Mouse (Mus musculus): ENCODE results near the gene Kxd1. TPM values are rescaled to one million over a fixed set of nuclear protein-coding genes. Genes with fewer than 3 reads are reported as not detected.

The Kxd1 gene
- total RNA-seq, 2 experiments from 2014 or later: 44.8 to 46.4 TPM

GRCm38 (mm10) chr8:70469938-70470337 is 57.8 kb downstream of the Kxd1 start:
- DNase-seq (ENCODE audit: low spot score in 2 of 2): no peak

GRCm38 (mm10) chr8:70469295-70469916 is 58.4 kb downstream of the Kxd1 start:
- no peak for DNase-seq (ENCODE audit: low spot score in 2 of 2)

GRCm38 (mm10) chr8:70468733-70469132 is 59.0 kb downstream of the Kxd1 start:
- DNase-seq (ENCODE audit: low spot score in 2 of 2): no peak

- no peak for DNase-seq (ENCODE audit: low spot score in 2 of 2)
Measured at GRCm38 (mm10) chr8:70467907-70468306, 59.8 kb downstream of the Kxd1 start.

GRCm38 (mm10) chr8:70467229-70467725 is 60.5 kb downstream of the Kxd1 start:
- no peak for DNase-seq (ENCODE audit: low spot score in 2 of 2)

GRCm38 (mm10) chr8:70466771-70467170 is 61.0 kb downstream of the Kxd1 start:
- no peak for DNase-seq (ENCODE audit: low spot score in 2 of 2)

- DNase-seq (ENCODE audit: low spot score in 2 of 2): no peak
Measured at GRCm38 (mm10) chr8:70466305-70466704, 61.5 kb downstream of the Kxd1 start.

- DNase-seq (ENCODE audit: low spot score in 2 of 2): no peak
Measured at GRCm38 (mm10) chr8:70465701-70466100, 62.1 kb downstream of the Kxd1 start.

GRCm38 (mm10) chr8:70464162-70464561 is 63.6 kb downstream of the Kxd1 start:
- DNase-seq (ENCODE audit: low spot score in 2 of 2): no peak

GRCm38 (mm10) chr8:70463306-70463705 is 64.5 kb downstream of the Kxd1 start:
- DNase-seq (ENCODE audit: low spot score in 2 of 2): peak; percentile 80 to 82

GRCm38 (mm10) chr8:70462516-70462813 is 65.3 kb downstream of the Kxd1 start:
- DNase-seq (ENCODE audit: low spot score in 2 of 2): peak; percentile 48

GRCm38 (mm10) chr8:70461765-70462515 is 65.8 kb downstream of the Kxd1 start:
- DNase-seq (ENCODE audit: low spot score in 2 of 2): no peak

GRCm38 (mm10) chr8:70460606-70461005 is 67.2 kb downstream of the Kxd1 start:
- DNase-seq (ENCODE audit: low spot score in 2 of 2): no peak

- no peak for DNase-seq (ENCODE audit: low spot score in 2 of 2)
Measured at GRCm38 (mm10) chr8:70460199-70460598, 67.6 kb downstream of the Kxd1 start.

- no peak for DNase-seq (ENCODE audit: low spot score in 2 of 2)
Measured at GRCm38 (mm10) chr8:70459636-70460035, 68.1 kb downstream of the Kxd1 start.

GRCm38 (mm10) chr8:70458462-70458861 is 69.3 kb downstream of the Kxd1 start:
- no peak for DNase-seq (ENCODE audit: low spot score in 2 of 2)

Other genes with a start within 250 kb of the Kxd1 start
- 1 to 10 TPM; 7.9 to 9.8 TPM for gene Homer3, start 245.1 kb downstream of the Kxd1 start, total RNA-seq (2021)
- 10 to 100 TPM; 42.0 to 49.1 TPM for gene Ddx49, start 225.5 kb downstream of the Kxd1 start, total RNA-seq (2021)
- 100 to 1,000 TPM; 141 to 145 TPM for gene Cope, start 225.4 kb downstream of the Kxd1 start, total RNA-seq (2021)
- 10 to 100 TPM; 86.4 to 94.3 TPM for gene Cers1, start 212.2 kb downstream of the Kxd1 start, total RNA-seq (2021)
- 10 to 100 TPM; 16.4 to 19.1 TPM for gene Gdf1, start 198.1 kb downstream of the Kxd1 start, total RNA-seq (2021)
- gene Upf1, start 174.7 kb downstream of the Kxd1 start, total RNA-seq (2021): 10 to 100 TPM; 64.1 to 73.7 TPM
- gene Comp, start 154.4 kb downstream of the Kxd1 start, total RNA-seq (2021): under 1 TPM; 0.30 to 0.33 TPM
- gene Crtc1, start 88.4 kb downstream of the Kxd1 start, total RNA-seq (2021): 100 to 1,000 TPM; 152 to 154 TPM
- 10 to 100 TPM; 43.7 to 44.4 TPM for gene Klhl26, start 51.0 kb downstream of the Kxd1 start, total RNA-seq (2021)
- gene Tmem59l, start 40.6 kb downstream of the Kxd1 start, total RNA-seq (2021): 100 to 1,000 TPM; 295 to 296 TPM
- gene Crlf1, start 34.8 kb downstream of the Kxd1 start, total RNA-seq (2021): 1 to 10 TPM; 1.5 to 2.8 TPM
- 100 to 1,000 TPM; 118 to 122 TPM for gene Rex1bd, start 21.2 kb downstream of the Kxd1 start, total RNA-seq (2021)
- 100 to 1,000 TPM; 924 to 953 TPM for gene Uba52, start 17.2 kb downstream of the Kxd1 start, total RNA-seq (2021)
- gene Fkbp8, start 232 bp downstream of the Kxd1 start, total RNA-seq (2021): 100 to 1,000 TPM; 407 to 421 TPM
- gene Ell, start 11.5 kb upstream of the Kxd1 start, total RNA-seq (2021): 10 to 100 TPM; 19.0 to 21.6 TPM
- gene Isyna1, start 66.4 kb upstream of the Kxd1 start, total RNA-seq (2021): 10 to 100 TPM; 50.4 to 60.8 TPM
- 100 to 1,000 TPM; 250 to 264 TPM for gene Ssbp4, start 80.9 kb upstream of the Kxd1 start, total RNA-seq (2021)
- gene Lrrc25, start 88.2 kb upstream of the Kxd1 start, total RNA-seq (2021): 1 to 10 TPM in 1 of 2 experiments, under 1 TPM in 1; 0.70 to 1.0 TPM
- gene Gdf15, start 104.5 kb upstream of the Kxd1 start, total RNA-seq (2021): not detected
- 10 to 100 TPM; 11.6 to 17.9 TPM for gene Pgpep1, start 132.4 kb upstream of the Kxd1 start, total RNA-seq (2021)
- gene Lsm4, start 145.3 kb upstream of the Kxd1 start, total RNA-seq (2021): 10 to 100 TPM; 65.0 to 70.9 TPM
- 100 to 1,000 TPM; 221 to 289 TPM for gene Jund, start 171.0 kb upstream of the Kxd1 start, total RNA-seq (2021)
- under 1 TPM; 0.09 to 0.16 TPM for gene Iqcn, start 175.5 kb upstream of the Kxd1 start, total RNA-seq (2021)
- not detected for gene Gm3336, start 190.6 kb upstream of the Kxd1 start, total RNA-seq (2021)
- 1 to 10 TPM; 1.6 to 3.4 TPM for gene Pde4c, start 195.8 kb upstream of the Kxd1 start, total RNA-seq (2021)
- gene Rab3a, start 226.7 kb upstream of the Kxd1 start, total RNA-seq (2021): 100 to 1,000 TPM; 870 to 892 TPM
- 10 to 100 TPM; 31.3 to 31.4 TPM for gene Mpv17l2, start 233.0 kb upstream of the Kxd1 start, total RNA-seq (2021)
- 100 to 1,000 TPM; 150 to 153 TPM for gene Pik3r2, start 248.8 kb upstream of the Kxd1 start, total RNA-seq (2021)

Measured in left cerebral cortex, adult 18-20 months (tissue).